Mouse (Mus musculus): Measurements from ENCODE around the gene Gpd1l.

GRCm38 (mm10) chr9:114890377-114890776, 43.4 kb downstream of the Gpd1l start:
- no peak for TF ChIP-seq CTCF (IDR thresholded peaks at IDR 0.05; ENCODE audit: low read depth)
- no peak for TF ChIP-seq EP300 (IDR thresholded peaks at IDR 0.05; ENCODE audit: low read depth)
